Mouse (Mus musculus): ENCODE data around the gene Psmd13. TPM values are rescaled to one million over a fixed set of nuclear protein-coding genes. Genes with fewer than 3 reads are reported as not detected.
"Not testable (repeated sequence)": the region's sequence is repeated elsewhere in the genome, so short reads cannot be mapped to it uniquely, and the experiment has no call there.

The Psmd13 gene
- polyA plus RNA-seq, 1 experiment from 2014 or later = 254 TPM

GRCm38 (mm10) chr7:140858746-140859145 is 23.0 kb upstream of the Psmd13 start:
- ATAC-seq (ENCODE audit: low FRiP score) = no peak
- peak overlapping the region; percentile 95 for H3K4me2 ChIP-seq
- WGBS = 95% methylated on average over 8 of the region's 8 CpGs
- H3K4me1 ChIP-seq = peaks cover 38% of the 10 kb centered on the region
- H3K36me3 ChIP-seq = peaks cover 57% of the 10 kb centered on the region
- H3K27ac ChIP-seq (replicated peaks) = no peak overlapping the region
- H3K4me3 ChIP-seq (replicated peaks) = peak overlapping the region; percentile 95
- no peaks in the 10 kb centered on the region for H3K9me3 ChIP-seq (replicated peaks)
- no peak overlapping the region for H3K9ac ChIP-seq (replicated peaks)
- no peaks in the 10 kb centered on the region for H3K27me3 ChIP-seq (replicated peaks)

- Histone ChIP-seq H3K27ac (replicated peaks) (no peak overlapping the region), H3K36me3 (peaks cover 56% of the 10 kb centered on the region), H3K4me3 (replicated peaks) (no peak overlapping the region), H3K27me3 (replicated peaks) (no peaks in the 10 kb centered on the region), H3K4me2 (no peak overlapping the region), H3K4me1 (peaks cover 35% of the 10 kb centered on the region), H3K9ac (replicated peaks) (no peak overlapping the region), H3K9me3 (replicated peaks) (no peaks in the 10 kb centered on the region)
- WGBS = 73% methylated on average over 6 of the region's 6 CpGs
- no peak for ATAC-seq (ENCODE audit: low FRiP score)
These were observed 21.8 kb upstream of the Psmd13 start for GRCm38 (mm10) chr7:140859997-140860396.

GRCm38 (mm10) chr7:140860728-140861127 is 21.0 kb upstream of the Psmd13 start:
- Histone ChIP-seq H3K4me3 (replicated peaks) (no peak overlapping the region), H3K9me3 (replicated peaks) (no peaks in the 10 kb centered on the region), H3K27me3 (replicated peaks) (no peaks in the 10 kb centered on the region), H3K27ac (replicated peaks) (no peak overlapping the region), H3K4me1 (peaks cover 28% of the 10 kb centered on the region), H3K36me3 (peaks cover 56% of the 10 kb centered on the region), H3K4me2 (no peak overlapping the region), H3K9ac (replicated peaks) (no peak overlapping the region)
- ATAC-seq (ENCODE audit: low FRiP score) = no peak
- WGBS = 94% methylated on average over 5 of the region's 5 CpGs

- no peak for ATAC-seq (ENCODE audit: low FRiP score)
- Histone ChIP-seq H3K9ac (replicated peaks) (no peak overlapping the region), H3K4me2 (no peak overlapping the region), H3K4me3 (replicated peaks) (no peak overlapping the region), H3K9me3 (replicated peaks) (no peaks in the 10 kb centered on the region), H3K4me1 (peaks cover 5% of the 10 kb centered on the region), H3K27ac (replicated peaks) (no peak overlapping the region), H3K27me3 (replicated peaks) (no peaks in the 10 kb centered on the region), H3K36me3 (peaks cover 52% of the 10 kb centered on the region)
- WGBS = 91% methylated on average over 12 of the region's 12 CpGs
These were observed 17.0 kb upstream of the Psmd13 start for GRCm38 (mm10) chr7:140864761-140865160.

GRCm38 (mm10) chr7:140874224-140874623 is 7.5 kb upstream of the Psmd13 start:
- H3K27me3 ChIP-seq (replicated peaks) = no peaks in the 10 kb centered on the region
- no peaks in the 10 kb centered on the region for H3K4me1 ChIP-seq
- WGBS = 89% methylated on average over 4 of the region's 4 CpGs
- no peak overlapping the region for H3K4me3 ChIP-seq (replicated peaks)
- peaks cover 46% of the 10 kb centered on the region for H3K36me3 ChIP-seq
- H3K9ac ChIP-seq (replicated peaks) = no peak overlapping the region
- no peak overlapping the region for H3K27ac ChIP-seq (replicated peaks)
- H3K4me2 ChIP-seq = no peak overlapping the region
- no peak for ATAC-seq (ENCODE audit: low FRiP score)
- H3K9me3 ChIP-seq (replicated peaks) = no peaks in the 10 kb centered on the region

- WGBS = 84% methylated on average over 6 of the region's 6 CpGs
- Histone ChIP-seq H3K4me3 (replicated peaks) (no peak overlapping the region), H3K4me2 (no peak overlapping the region), H3K27me3 (replicated peaks) (no peaks in the 10 kb centered on the region), H3K36me3 (peaks cover 37% of the 10 kb centered on the region), H3K9me3 (replicated peaks) (no peaks in the 10 kb centered on the region), H3K27ac (replicated peaks) (no peak overlapping the region), H3K9ac (replicated peaks) (no peak overlapping the region), H3K4me1 (peaks cover 13% of the 10 kb centered on the region)
- ATAC-seq (ENCODE audit: low FRiP score) = no peak
These were observed 4.4 kb upstream of the Psmd13 start for GRCm38 (mm10) chr7:140877364-140877763.

- Histone ChIP-seq H3K27ac (replicated peaks) (no peak overlapping the region), H3K36me3 (peaks cover 25% of the 10 kb centered on the region), H3K4me1 (peaks cover 26% of the 10 kb centered on the region), H3K4me3 (replicated peaks) (no peak overlapping the region), H3K9me3 (replicated peaks) (no peaks in the 10 kb centered on the region), H3K27me3 (replicated peaks) (no peaks in the 10 kb centered on the region), H3K9ac (replicated peaks) (no peak overlapping the region), H3K4me2 (no peak overlapping the region)
- no peak for ATAC-seq (ENCODE audit: low FRiP score)
- WGBS = 92% methylated on average over 7 of the region's 7 CpGs
These were observed 2.4 kb upstream of the Psmd13 start for GRCm38 (mm10) chr7:140879355-140879754.

- Histone ChIP-seq H3K4me2 (peak overlapping the region; percentile 74), H3K4me3 (replicated peaks) (0 out of 2 replicates have a peak overlapping the region, but pooled peaks have one; percentile 75), H3K9ac (replicated peaks) (no peak overlapping the region), H3K27me3 (replicated peaks) (no peaks in the 10 kb centered on the region), H3K4me1 (peaks cover 26% of the 10 kb centered on the region), H3K36me3 (peaks cover 16% of the 10 kb centered on the region; the same call in 1 of the 2 replicates), H3K27ac (replicated peaks) (no peak overlapping the region), H3K9me3 (replicated peaks) (no peaks in the 10 kb centered on the region)
- no peak for ATAC-seq (ENCODE audit: low FRiP score)
- 91% methylated on average over 3 of the region's 3 CpGs for WGBS
These were observed 1.3 kb upstream of the Psmd13 start for GRCm38 (mm10) chr7:140880419-140880818.

- 22% methylated on average over 8 of the region's 8 CpGs for WGBS
- H3K9ac ChIP-seq (replicated peaks) = peak overlapping the region; percentile 72
- H3K4me2 ChIP-seq = peak overlapping the region; percentile 74
- H3K9me3 ChIP-seq (replicated peaks) = no peaks in the 10 kb centered on the region
- ATAC-seq (ENCODE audit: low FRiP score) = no peak
- no peaks in the 10 kb centered on the region for H3K27me3 ChIP-seq (replicated peaks)
- H3K36me3 ChIP-seq = peaks cover 14% of the 10 kb centered on the region
- peak overlapping the region; percentile 90 for H3K27ac ChIP-seq (replicated peaks)
- peaks cover 26% of the 10 kb centered on the region for H3K4me1 ChIP-seq
- peak overlapping the region; percentile 75 for H3K4me3 ChIP-seq (replicated peaks)
These were observed 778 bp upstream of the Psmd13 start for GRCm38 (mm10) chr7:140880865-140881515.

- Histone ChIP-seq H3K27me3 (replicated peaks) (no peaks in the 10 kb centered on the region), H3K4me2 (peak overlapping the region; percentile 74), H3K9me3 (replicated peaks) (no peaks in the 10 kb centered on the region), H3K27ac (replicated peaks) (peak overlapping the region; percentile 90), H3K4me3 (replicated peaks) (peak overlapping the region; percentile 75), H3K9ac (replicated peaks) (peak overlapping the region; percentile 72), H3K4me1 (peaks cover 26% of the 10 kb centered on the region), H3K36me3 (peaks cover 19% of the 10 kb centered on the region)
- WGBS = under 1% methylated on average over 12 of the region's 12 CpGs
- ATAC-seq (ENCODE audit: low FRiP score) = peak; percentile 69; the same call in 1 of the 2 replicates
These were observed 668 bp downstream of the Psmd13 start for GRCm38 (mm10) chr7:140882469-140882803.

- not testable (repeated sequence) for H3K9me3 ChIP-seq (replicated peaks); H3K4me1 ChIP-seq; H3K4me2 ChIP-seq; H3K27ac ChIP-seq (replicated peaks); H3K27me3 ChIP-seq (replicated peaks); H3K4me3 ChIP-seq (replicated peaks); H3K9ac ChIP-seq (replicated peaks); ATAC-seq (ENCODE audit: low FRiP score)
- H3K36me3 ChIP-seq = peaks cover 79% of the 10 kb centered on the region
- WGBS = 97% methylated on average over 16 of the region's 16 CpGs
These were observed 8.9 kb downstream of the Psmd13 start for GRCm38 (mm10) chr7:140890636-140891035.

GRCm38 (mm10) chr7:140894031-140894430 is 12.3 kb downstream of the Psmd13 start:
- Histone ChIP-seq H3K36me3 (peaks cover 78% of the 10 kb centered on the region), H3K4me1 (no peaks in the 10 kb centered on the region), H3K4me3 (replicated peaks) (no peak overlapping the region), H3K27me3 (replicated peaks) (no peaks in the 10 kb centered on the region), H3K4me2 (no peak overlapping the region), H3K9ac (replicated peaks) (no peak overlapping the region), H3K27ac (replicated peaks) (no peak overlapping the region), H3K9me3 (replicated peaks) (no peaks in the 10 kb centered on the region)
- no peak for ATAC-seq (ENCODE audit: low FRiP score)
- 93% methylated on average over 7 of the region's 7 CpGs for WGBS
